Mouse (Mus musculus) skeletal muscle tissue, adult 2 months (tissue): ENCODE data around the gene Cyb5rl.

Experiments used
- DNase-seq: peaks from one replicate; pipeline ENCODE4 v3.0.0-alpha.2; 2012; ENCODE audit warnings: low read depth, low spot score

The Cyb5rl gene

DNA sequence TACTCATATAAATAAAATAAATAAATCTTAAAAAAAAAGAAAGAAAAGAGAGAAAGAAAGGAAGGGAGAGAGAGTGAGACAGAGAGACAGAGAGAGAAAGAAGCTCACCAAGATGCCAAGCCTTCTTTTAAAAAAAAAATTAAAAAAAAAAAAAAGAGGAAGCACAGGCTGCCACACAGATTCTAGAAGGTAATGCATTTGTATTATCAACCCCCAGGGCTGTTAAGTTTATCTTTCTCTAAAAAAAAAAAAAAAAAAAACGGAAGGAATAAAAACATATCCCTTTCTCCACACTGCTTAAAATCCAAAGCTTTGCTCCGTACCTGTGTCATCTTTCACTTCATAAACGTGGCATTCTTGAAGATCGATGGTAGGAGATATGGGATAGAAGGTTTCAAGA is 5.2 kb upstream of the Cyb5rl start:
- DNase-seq: no peak

DNA sequence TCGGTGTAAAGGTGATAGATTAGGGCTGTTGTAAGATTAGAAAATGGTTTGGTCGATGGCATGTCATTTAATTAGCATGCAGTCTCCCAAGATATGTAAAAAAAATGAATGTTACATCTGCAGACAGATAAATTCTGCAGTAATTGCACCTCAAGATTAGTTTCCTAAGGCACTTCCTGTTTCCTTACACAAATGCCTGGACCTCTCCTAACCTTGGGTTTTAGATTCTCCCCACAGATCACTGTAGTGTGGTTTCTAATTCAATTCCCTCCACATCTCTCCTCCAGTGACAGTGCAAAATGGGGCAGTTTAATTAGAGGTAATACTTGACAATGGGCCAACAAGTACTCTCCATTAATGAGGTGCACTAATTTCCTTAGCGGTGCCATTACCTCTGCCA is 3.6 kb upstream of the Cyb5rl start:
- no peak for DNase-seq

DNA sequence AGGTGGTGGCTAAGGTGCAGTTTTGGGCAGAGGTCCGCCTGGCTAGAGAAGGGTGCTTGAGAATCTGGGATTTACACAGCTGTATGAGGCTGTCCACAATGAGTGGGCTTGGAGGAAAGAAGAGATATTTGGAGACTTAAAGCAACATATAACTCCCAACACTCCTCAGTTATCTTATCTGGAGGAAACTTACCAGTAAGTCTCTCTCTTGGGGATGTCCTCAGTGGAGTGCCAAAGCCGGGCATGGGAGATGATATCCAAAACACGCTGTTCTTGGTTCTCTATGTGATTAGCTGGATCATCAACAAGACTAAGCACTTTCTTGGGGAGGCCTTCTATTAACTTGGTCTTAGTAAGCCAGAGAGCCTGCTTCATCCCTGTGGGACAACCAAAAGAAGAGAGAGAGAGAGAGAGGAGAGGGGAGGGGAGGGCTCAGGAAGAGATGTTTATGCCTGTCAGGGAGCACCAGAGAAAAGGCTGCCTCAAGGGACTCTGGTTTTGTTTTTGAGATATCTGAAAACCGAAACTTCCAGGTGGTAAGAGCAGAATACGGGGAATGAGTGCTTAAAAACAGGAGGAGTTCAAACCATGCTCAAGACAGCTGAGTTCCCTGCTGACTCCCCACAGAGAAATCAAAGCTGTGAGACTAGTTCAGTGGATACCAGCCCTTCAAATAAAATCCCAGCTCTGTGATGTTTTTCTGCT is 2.2 kb upstream of the Cyb5rl start:
- DNase-seq: no peak

DNA sequence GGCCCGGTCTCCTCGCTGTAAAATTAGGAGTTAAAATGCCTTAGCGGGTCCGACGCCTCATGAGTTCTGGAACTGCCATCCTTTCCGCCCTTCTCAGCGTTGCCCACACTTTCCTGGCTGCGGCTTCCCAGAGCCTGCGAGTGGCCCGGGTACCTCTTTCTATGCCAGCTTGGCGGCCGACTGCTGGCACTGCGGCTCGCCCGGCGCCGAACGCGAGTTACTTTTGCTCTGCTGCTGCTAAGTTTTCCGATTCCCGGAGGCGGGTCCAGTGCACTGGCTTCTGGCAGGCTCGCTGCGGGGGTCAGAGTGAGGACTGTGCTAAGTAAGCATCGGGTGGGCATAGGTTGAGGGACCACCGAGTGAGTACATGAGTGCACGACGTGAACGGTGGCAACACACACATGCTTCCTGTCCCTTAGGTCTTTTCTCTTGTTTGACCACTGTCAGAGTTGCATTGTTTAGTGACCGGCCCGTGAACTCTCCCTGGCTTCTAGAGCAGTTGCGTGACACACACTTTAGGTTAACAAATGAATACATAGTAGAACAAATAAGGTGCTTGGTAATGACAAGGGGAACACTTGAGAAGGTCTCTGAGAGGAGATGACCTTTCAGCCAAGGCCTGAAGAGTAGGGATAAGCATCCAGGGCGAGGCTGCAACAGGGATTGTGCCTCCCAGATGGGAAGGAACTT is 508 bp downstream of the Cyb5rl start:
- DNase-seq: no peak

DNA sequence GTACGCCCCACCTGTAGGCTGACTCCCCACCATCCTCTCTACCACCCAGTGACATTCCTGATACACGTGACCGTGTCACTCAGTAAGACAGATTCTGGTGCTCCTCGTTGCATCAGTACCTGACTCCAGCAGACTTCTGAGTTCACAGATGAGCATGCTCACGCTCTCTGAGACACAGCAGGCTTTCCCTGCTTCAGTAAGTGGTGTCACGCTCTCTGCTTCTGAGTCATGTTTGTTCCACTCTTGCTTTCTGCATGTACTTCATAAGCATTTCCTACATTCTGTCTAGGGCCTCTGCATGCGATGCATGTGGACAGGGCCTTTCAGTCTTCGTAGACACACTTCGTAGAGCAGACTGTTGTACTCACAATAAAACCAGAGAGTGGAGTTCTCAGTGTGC is 5.6 kb downstream of the Cyb5rl start:
- DNase-seq: no peak

DNA sequence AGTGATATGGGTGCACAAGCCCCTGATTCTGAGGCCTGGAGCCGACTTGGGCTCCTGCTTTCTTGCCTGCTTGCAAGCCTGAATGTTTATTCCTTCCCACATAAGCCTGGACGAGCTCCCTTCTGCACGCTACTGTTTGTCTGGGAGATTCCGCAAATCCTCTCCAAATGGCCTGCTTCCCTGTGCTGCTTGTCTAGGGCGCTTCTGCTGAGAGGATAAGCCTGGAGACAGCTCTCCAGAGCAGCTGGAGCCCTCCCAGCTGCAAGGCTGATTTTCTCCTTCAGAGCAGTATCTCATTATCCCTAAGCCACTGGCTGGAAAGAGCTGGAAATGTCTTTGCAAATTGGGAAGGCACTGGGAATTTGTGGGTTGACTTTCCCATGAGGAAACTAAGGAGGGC is 8.7 kb downstream of the Cyb5rl start:
- no peak for DNase-seq

DNA sequence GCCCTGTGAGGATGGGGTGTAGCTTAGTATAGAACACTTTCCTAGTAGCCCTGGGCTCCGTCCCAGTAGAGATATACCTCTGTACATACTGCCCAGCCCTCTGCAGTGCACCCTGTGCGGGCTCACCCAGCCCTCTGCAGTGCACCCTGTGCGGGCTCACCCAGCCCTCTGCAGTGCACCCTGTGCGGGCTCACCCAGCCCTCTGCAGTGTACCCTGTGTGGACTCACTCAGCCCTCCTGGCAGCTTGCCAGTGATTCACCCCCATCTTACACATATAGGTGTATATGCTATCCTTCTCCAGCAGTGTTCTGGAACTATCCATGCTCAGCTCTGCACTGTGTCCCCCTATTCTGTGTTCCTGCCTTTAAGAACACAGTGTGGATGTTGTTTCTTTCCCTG is 12.1 kb downstream of the Cyb5rl start:
- DNase-seq: no peak

DNA sequence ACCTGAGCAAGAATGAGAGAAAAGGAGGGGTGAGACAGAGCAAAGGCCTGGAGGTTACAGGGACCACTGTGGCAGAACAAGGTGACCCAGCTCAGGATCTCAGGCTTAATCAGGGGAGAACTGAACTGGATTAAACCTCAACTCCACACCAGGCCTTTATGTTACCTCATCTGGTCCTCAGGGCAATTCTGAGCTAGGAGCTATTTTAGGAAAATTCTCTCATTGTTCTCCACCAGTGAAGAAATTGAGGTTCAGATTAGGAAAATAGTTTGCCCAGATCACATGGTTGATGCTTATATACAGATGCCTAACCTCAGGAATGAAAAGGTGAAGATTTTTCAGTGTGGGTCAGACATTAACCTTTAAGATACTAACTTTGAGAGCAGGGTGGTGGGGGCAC is 12.9 kb downstream of the Cyb5rl start:
- no peak for DNase-seq

DNA sequence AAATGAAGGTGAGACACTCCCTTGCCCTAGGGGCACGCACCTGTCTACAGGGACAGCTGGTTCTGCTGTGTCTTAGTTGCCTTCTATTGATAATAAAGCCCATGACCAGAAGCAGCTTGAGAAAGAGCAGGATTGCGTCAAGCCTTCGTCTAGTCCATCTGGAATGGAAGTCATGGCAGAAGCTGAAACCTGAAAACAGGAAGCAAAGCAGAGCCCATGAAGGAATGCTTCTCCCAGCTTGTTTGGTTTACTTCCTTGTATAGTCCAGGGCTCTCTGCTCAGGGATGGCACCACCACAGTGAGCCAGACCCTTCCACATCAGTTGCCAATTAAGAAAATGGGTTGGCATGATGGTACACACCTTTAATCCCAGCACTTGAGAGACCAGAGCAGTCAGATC is 15.4 kb downstream of the Cyb5rl start:
- no peak for DNase-seq

DNA sequence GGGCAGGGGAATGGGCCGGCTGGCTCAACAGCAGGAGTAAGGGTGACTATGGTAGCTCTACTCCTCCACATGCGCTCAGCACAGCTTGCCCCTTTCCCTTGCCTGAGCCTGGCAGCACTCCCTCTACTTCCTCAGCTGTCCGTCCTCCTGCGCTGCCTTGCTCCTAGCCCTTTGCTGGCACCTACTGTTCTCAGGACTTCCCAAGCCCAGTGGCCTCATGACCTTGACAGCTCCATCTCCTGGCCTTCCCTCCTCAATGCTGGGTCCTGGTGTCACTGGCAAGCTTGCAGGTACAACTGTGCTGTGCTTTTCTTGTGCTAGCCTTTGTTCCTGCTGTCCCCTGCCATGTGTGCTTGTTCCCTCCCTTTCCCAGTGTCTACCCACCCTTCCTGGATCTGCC is 16.3 kb downstream of the Cyb5rl start:
- no peak for DNase-seq

DNA sequence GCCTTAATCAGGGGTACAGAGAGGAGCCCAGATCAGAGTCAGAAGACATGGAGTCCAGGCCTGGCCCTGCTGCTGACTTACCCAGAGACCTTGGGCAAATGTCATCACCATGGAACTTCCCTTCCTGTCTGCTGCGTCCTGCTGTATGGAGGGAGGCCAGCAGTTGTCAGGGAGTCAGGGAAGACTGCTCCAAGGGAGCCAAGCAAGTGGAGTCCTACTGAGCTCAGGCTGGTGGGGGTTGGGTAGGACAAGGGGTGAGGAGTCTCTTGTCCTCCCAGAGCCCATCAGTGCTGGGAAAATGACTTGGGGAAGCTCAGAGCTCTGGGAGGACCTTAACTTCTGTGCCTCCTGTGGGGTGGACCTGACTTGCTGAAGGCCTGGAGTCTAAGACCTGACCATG is 17.6 kb downstream of the Cyb5rl start:
- DNase-seq: no peak

DNA sequence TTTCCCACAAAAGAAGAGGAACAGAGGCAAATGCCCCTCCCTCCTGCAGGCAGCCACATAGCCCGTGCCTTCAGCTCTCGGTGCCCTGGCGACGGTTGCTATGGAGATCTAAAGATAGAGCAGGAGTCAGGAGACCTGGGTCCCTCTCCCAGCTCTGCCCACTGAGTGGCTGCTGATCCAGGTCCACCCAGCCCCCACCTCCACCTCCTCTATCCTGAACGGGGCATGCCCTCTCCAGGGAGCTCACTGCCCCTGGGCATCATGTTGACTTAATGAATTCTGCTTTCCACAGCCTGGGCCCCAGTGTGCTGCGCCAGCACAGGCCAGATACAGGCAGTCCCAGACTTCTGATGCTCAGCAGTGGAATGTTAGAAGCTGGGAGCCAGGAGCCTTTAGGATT is 18.1 kb downstream of the Cyb5rl start:
- no peak for DNase-seq

DNA sequence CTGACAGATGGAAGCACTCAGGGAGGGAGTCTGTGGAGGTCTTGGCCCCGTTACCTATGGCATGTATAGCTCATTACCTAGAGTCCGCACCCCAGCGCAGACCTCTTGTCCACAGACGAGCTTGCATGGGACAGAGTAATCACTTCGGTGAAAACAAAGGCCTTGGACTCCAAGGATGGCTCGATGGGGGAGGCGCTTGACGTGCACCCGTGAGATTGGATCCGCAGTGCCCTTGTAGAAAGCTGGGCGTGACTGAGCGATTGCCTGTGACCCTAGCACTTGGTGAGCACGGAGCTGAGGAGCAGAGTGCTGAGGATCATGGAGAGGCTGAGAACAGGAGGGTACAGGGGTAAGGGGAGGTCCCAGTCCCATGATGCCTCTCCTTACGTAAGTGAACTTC is 24.9 kb downstream of the Cyb5rl start:
- no peak for DNase-seq

DNA sequence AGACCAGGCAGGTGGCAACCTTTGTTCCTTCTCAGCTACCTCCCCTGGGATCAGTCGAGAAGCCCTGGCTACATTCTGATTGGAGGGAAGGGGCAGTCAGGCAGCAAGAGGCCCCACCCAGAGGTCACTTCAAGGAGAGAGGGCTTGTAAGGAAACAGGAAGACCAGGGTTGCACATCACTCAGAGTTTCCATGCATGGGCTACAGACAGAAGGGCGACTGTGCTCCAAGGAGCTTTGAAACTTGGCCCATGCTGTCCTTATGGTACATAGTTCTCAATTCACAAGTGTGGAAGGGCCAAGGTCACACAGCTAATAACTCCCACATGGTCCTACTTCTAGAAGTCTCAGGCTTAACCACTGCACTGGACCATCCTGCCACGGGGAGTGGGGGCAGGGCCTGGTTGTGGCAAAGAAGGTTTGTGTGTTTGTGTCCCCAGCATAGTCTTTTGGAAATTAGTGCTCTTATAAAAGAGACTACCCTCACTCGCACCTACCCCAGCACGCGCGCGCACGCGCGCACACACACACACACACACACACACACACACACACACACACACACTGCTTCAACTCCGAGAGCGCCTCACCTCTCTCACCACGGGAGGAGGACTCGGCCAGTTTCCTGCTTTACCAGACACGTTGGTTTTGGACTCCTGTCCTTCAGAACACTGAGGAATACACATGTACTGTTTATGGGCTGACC is 27.8 kb downstream of the Cyb5rl start:
- no peak for DNase-seq

DNA sequence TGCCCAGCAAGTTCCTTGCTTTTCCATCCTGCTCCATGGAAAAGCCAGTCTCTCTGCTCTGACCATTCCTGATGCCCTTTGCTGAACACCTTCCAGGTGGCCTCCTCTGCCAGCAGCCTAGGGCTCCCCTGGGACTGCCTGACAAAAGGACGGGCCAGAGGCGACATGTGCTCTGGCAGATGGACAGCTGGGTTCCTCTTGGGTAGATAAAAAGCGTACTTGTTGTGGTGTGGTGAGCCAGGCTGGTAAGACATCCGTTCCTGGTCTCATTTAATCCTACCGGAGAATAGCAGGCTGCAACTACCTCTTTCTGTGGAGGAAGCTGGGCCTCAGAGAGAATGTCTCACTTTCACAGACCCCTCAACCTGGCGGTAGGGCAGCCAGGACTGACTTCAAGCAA is 29.3 kb downstream of the Cyb5rl start:
- no peak for DNase-seq

DNA sequence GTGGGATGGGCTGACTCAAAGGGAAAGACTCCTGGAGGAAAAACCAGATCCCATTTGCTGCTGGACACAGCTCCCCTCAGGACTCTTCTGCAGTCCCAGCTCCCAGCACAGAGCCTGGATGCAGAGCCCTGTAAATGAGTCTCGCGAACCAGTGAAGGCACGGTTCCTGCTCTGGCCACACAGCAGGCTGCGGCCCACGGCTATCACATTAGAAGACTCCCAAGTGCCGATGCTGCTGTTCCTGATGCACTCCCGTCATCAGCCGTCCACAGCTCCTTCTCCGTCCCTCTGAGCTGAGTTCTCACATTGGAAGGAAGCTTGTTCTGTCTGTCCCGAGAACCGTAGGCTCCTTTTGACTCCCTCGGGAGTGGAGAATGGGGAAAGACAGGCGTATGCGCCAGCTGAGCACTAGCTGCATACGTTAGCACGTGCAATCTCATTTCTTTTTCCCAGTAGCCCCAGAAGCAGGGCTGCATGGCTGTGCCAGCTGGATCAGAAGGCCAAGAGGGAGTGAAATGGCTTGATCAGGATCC is 30.1 kb downstream of the Cyb5rl start, which contains the start of gene Cdcp2:
Gene Cdcp2 (plus strand): TSS at position 51 of the 533 bp plus-strand sequence.
- DNase-seq: no peak

DNA sequence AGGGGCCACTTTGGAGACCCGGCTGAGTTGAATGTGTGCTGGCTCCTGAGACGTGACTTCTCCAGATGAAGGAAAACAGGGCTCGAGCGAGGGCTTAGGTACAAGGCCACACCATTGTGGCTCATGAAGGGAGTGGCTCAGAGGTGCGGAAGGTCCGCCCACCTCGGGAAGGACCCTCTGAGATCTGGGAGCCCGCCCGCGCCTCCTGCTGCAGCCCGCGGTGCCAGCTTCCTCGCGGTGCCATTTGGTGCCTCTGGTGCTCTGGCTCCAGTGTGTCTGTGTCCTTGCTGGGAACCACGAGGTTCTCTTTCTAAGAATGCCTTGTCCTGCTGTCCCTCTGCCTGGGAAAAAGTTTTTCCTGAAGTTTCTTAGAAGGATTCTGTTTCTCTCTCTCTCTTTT is 31.1 kb downstream of the Cyb5rl start:
- DNase-seq: no peak

DNA sequence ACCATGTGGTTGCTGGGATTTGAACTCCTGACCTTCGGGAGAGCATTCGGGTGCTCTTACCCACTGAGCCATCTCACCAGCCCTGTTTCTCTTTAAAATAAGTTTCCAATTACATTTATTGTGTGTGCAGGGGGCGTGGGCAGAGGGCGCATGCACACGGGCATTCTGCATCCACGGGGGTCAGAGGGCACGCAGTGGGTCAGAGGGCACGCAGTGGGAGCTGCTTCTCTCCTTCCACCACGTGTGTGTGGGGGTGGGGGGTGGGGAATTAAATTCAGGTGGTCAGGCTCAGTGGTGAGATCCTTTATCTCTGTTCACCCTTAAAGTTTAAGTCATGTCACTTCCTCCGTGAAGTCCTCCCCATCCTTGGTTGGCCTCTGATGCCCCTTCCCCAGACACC is 31.6 kb downstream of the Cyb5rl start:
- no peak for DNase-seq

DNA sequence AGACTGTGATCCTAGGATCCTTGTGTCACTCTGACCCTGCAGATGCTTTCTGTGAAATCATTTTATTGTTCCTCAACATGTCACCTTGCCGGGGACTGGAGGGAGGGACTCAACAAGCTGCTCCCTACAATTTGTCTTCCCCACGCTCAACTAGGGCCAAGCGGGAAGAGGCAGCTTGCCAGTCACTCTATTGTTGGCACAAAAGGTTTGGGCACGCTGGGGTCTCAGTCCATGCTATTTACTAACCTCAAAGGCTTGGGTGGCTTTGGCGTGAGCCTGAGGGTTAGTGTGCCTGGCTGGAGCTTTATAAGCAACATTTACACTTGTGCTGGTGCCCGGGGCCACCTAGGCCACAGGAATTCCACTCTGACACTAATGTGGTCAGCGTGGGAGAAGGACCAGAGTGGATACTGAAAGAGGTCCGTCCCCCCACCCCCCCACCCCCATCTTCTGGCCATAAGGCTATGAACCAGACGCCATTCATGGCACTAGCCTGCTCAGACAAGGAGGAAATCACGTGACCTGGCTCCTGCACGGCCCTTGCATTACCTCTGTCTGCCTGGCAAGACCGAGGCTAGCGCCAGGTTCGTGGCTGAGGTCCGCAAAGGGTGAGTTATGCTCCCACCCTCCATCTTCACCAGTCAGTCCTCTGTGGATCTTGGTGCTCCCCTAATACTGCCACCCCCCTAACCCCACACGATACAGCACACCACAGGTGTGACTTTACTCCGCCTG is 32.2 kb downstream of the Cyb5rl start:
- DNase-seq: no peak

DNA sequence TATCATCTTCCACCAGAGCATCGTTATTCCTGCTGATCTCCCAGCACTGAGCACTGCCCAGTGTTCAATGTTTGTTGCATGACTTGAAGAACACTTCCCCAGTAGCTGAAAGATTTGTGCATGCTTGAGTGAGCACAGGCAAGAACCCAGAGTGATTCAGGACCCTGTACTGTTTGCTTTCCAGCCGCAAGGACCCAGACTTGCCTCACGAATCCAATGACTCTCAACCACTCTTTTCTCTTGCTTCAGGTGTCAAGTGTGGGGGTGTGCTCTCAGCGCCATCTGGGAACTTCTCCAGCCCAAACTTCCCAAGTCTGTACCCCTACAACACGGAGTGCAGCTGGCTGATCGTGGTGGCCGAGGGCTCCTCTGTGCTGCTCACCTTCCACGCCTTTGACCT is 35.4 kb downstream of the Cyb5rl start:
- DNase-seq: no peak

DNA sequence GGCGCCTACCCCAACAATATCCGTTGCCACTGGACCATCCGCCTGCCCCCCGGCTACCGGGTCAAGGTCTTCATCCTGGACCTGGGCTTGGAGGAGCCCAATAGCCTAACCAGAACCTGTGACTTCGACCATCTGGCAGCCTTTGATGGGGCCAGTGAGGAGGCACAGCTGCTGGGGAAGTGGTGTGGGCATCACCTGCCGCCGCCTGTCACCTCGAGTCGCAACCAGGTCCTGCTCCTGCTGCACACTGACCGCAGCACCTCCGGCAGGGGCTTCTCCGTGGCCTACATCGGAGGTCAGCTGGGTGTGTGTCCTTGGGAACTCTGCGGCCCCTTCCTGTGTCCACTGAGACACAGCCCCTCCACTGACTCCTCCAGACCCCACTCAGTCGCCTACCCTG is 40.0 kb downstream of the Cyb5rl start:
- DNase-seq: no peak

DNA sequence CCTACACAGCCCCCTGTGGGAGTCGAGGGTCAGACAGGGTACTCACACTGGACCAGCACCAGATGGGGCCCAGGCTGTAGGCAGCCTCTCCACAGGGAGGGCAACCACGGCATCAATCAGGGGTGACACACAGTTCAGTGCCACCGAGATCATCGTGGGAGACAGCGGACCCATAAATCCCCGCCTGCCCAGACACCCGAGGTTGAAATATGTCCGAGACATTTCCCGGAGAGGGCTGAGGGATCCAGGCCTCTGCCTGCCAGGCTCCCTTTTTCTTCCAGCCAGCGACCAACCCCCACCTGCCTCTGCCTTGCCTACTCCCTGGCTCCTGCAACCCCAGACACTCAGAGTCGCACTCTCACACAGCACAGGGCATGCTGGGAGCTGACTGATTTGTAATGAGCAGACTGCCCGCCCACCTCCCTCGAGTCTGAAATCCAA is 41.5 kb downstream of the Cyb5rl start:
- no peak for DNase-seq
